Mouse (Mus musculus) cerebellum, adult 8-10 months (tissue): ENCODE measurements around the gene Oser1.

ENCODE experiments used
- DNase-seq: peaks from one replicate; pipeline ENCODE4 v3.0.0; 2022

The Oser1 gene

GRCm38 (mm10) chr2:163399222-163399621, 25.3 kb downstream of the Oser1 start:
- no peak for DNase-seq

GRCm38 (mm10) chr2:163398770-163399169, 25.7 kb downstream of the Oser1 start:
- no peak for DNase-seq

GRCm38 (mm10) chr2:163397905-163398304, 26.6 kb downstream of the Oser1 start, which contains the start of gene Jph2:
Gene Jph2 (minus strand): TSS chr2:163397993.
- DNase-seq = no peak

GRCm38 (mm10) chr2:163397071-163397470, 27.4 kb downstream of the Oser1 start:
- DNase-seq = no peak

GRCm38 (mm10) chr2:163394977-163395376, 29.5 kb downstream of the Oser1 start:
- no peak for DNase-seq

- DNase-seq = no peak
These were observed 30.5 kb downstream of the Oser1 start for GRCm38 (mm10) chr2:163393976-163394375.

GRCm38 (mm10) chr2:163393241-163393640, 31.3 kb downstream of the Oser1 start:
- DNase-seq = no peak

- no peak for DNase-seq
These were observed 32.1 kb downstream of the Oser1 start for GRCm38 (mm10) chr2:163392436-163392835.

GRCm38 (mm10) chr2:163386423-163387190, 37.9 kb downstream of the Oser1 start:
- no peak for DNase-seq

- DNase-seq = no peak
These were observed 39.4 kb downstream of the Oser1 start for GRCm38 (mm10) chr2:163385126-163385525.

GRCm38 (mm10) chr2:163381246-163381645, 43.3 kb downstream of the Oser1 start:
- no peak for DNase-seq

- no peak for DNase-seq
These were observed 45.1 kb downstream of the Oser1 start for GRCm38 (mm10) chr2:163379366-163379765.

GRCm38 (mm10) chr2:163376082-163376481, 48.4 kb downstream of the Oser1 start:
- DNase-seq = no peak

GRCm38 (mm10) chr2:163375468-163375867, 49.0 kb downstream of the Oser1 start:
- no peak for DNase-seq

- no peak for DNase-seq
These were observed 51.9 kb downstream of the Oser1 start for GRCm38 (mm10) chr2:163372627-163373026.

GRCm38 (mm10) chr2:163370175-163370574, 54.3 kb downstream of the Oser1 start:
- DNase-seq = no peak

- DNase-seq = no peak
These were observed 59.5 kb downstream of the Oser1 start for GRCm38 (mm10) chr2:163364785-163365541.

GRCm38 (mm10) chr2:163362940-163363921, 61.3 kb downstream of the Oser1 start:
- no peak for DNase-seq

- DNase-seq = no peak
These were observed 63.5 kb downstream of the Oser1 start for GRCm38 (mm10) chr2:163360858-163361623.

GRCm38 (mm10) chr2:163359253-163359652, 65.2 kb downstream of the Oser1 start:
- DNase-seq = no peak

GRCm38 (mm10) chr2:163358662-163359061, 65.8 kb downstream of the Oser1 start:
- no peak for DNase-seq
